ENCODE assay signal across 8 mouse cellular contexts in genomic region chr19:5808955-5809711, GRCm38 (mm10). TPM values are rescaled to one million over a fixed set of nuclear protein-coding genes. Genes with fewer than 3 reads are reported as not detected.
DNase-seq lines count a peak whose midpoint lies in the region; ATAC-seq and TF ChIP-seq lines count a peak whose summit lies in the region.
"Had no signal": no experiment of that assay in that cellular context is flagged by ENCODE, and none has a peak within 500 bp of the region (broad histone marks: within the 10 kb centered on the region; RNA-seq: fewer than 3 reads in every experiment).

No protein-coding gene starts in this region.

- peak in 1 of 2 experiments; percentile 8 for DNase-seq in layer of hippocampus, adult 2 months (ENCODE audit: low spot score in 2 of 2)
- DNase-seq in layer of hippocampus, adult 8-10 months (ENCODE audit: low spot score in 2 of 2) = no peak
- DNase-seq in hindbrain, embryonic 14.5 days (ENCODE audit: low spot score) = no peak
- DNase-seq in adrenal gland, postnatal 10 days = no peak
- DNase-seq: right cerebral cortex, adult 18-20 months had no signal

- peaks cover 21% of the 10 kb centered on the region for H3K79me2 ChIP-seq in myocyte (ENCODE audit: control insufficient read depth, insufficient read depth)

- ATAC-seq in hindbrain, embryonic 14.5 days (ENCODE audit: low FRiP score) = no peak
- ATAC-seq in granulocyte monocyte progenitor cell, adult 5-6 weeks (replicated peaks; ENCODE audit: poor library complexity, severe bottlenecking) = no peak

- no peak overlapping the region for H3ac ChIP-seq in myocyte (ENCODE audit: control insufficient read depth, insufficient read length)

- H3K4me3 ChIP-seq in layer of hippocampus, adult 2 months = no peak overlapping the region
- no peak overlapping the region for H3K4me3 ChIP-seq in cortical plate, adult 2 months (ENCODE audit: insufficient read depth, low read length)
- H3K4me3 ChIP-seq in hindbrain, embryonic 14.5 days (replicated peaks; ENCODE audit: low read length) = no peak overlapping the region
- peak overlapping the region; percentile 16 for H3K4me3 ChIP-seq in myocyte

- no peaks in the 10 kb centered on the region for H3K9me3 ChIP-seq in hindbrain, embryonic 14.5 days (ENCODE audit: control insufficient read depth, low read length)

- no peaks in the 10 kb centered on the region for H3K27me3 ChIP-seq in hindbrain, embryonic 14.5 days (ENCODE audit: control insufficient read depth, insufficient read depth, low read length)
- H3K27me3 ChIP-seq in myocyte (ENCODE audit: control insufficient read depth, insufficient read depth, insufficient read length) = no peaks in the 10 kb centered on the region

- TF ChIP-seq POLR2A in cortical plate, adult 2 months (IDR thresholded peaks at IDR 0.05; ENCODE audit: extremely low read depth, insufficient read depth, low read length) = no peak
- TF ChIP-seq POLR2A in myocyte (IDR thresholded peaks at IDR 0.05; ENCODE audit: insufficient read length, low read depth) = no peak

- no peak for TF ChIP-seq CTCF in layer of hippocampus, adult 2 months (conservative IDR thresholded peaks at IDR 0.05)
- no peak for TF ChIP-seq CTCF in cortical plate, adult 2 months (IDR thresholded peaks at IDR 0.05; ENCODE audit: extremely low read depth, insufficient read depth, low read length)

- H3K4me2 ChIP-seq in hindbrain, embryonic 14.5 days (replicated peaks) = no peak overlapping the region
- H3K4me2 ChIP-seq in myocyte (ENCODE audit: low read depth) = peak overlapping the region; percentile 99

- H3K9ac ChIP-seq in hindbrain, embryonic 14.5 days = peak overlapping the region; percentile 2; the same call in 1 of the 2 replicates

- H3K4me1 ChIP-seq in cortical plate, adult 2 months (ENCODE audit: control insufficient read depth, insufficient read depth, low read length) = peaks cover 38% of the 10 kb centered on the region
- peaks cover 63% of the 10 kb centered on the region for H3K4me1 ChIP-seq in hindbrain, embryonic 14.5 days (replicated peaks; ENCODE audit: control insufficient read depth, insufficient read depth, low read length)

- no peaks in the 10 kb centered on the region for H3K36me3 ChIP-seq in hindbrain, embryonic 14.5 days (replicated peaks; ENCODE audit: control insufficient read depth, insufficient read depth)
- no peaks in the 10 kb centered on the region for H3K36me3 ChIP-seq in myocyte (ENCODE audit: control insufficient read depth, insufficient read depth)

- 63% methylated on average over 14 of the region's 14 CpGs for WGBS in hindbrain, embryonic 14.5 days

- H3K27ac ChIP-seq in layer of hippocampus, adult 2 months = peak overlapping the region; percentile 100
- peak overlapping the region; percentile 99 for H3K27ac ChIP-seq in cortical plate, adult 2 months (ENCODE audit: insufficient read depth, low read length)
- peak overlapping the region; percentile 96 for H3K27ac ChIP-seq in hindbrain, embryonic 14.5 days

TF ChIP-seq in myocyte, 11 proteins besides CTCF, POLR2A, EP300 and RAD21:
- no peak for TF ChIP-seq CEBPB (IDR thresholded peaks at IDR 0.05; ENCODE audit: insufficient read depth, poor library complexity, severe bottlenecking)
- peak in 2 of 3 experiments; percentile 77 to 83 for TF ChIP-seq MYOD1 (IDR thresholded peaks at IDR 0.05; ENCODE audit: control insufficient read depth in 1 of 3, insufficient read length in 2 of 3, low read depth in 2 of 3)
- TF ChIP-seq MYOG (IDR thresholded peaks at IDR 0.05; ENCODE audit: control insufficient read depth in 1 of 3, insufficient read depth in 1 of 3, insufficient read length in 2 of 3, low read depth in 2 of 3) = peak in 2 of 3 experiments; percentile 76 to 77
- no peak for TF ChIP-seq POLR2AphosphoS2 (IDR thresholded peaks at IDR 0.05; ENCODE audit: insufficient read length, low read depth)
- no peak for TF ChIP-seq MAX (IDR thresholded peaks at IDR 0.05; ENCODE audit: low read depth)

RNA-seq across cellular contexts. Expression of gene Scyl1, which starts 37.9 kb away (rescaled TPM):
- total RNA-seq in layer of hippocampus, adult 2 months (2021) = 10 to 100 TPM; 74.1 to 80.9 TPM
- 10 to 100 TPM; 77.7 to 94.4 (median 88.1) TPM for total RNA-seq in layer of hippocampus, adult 8-10 months (2022)
- 120 and 124 TPM in 2 replicates for polyA plus RNA-seq in cortical plate, adult 2 months (2012; rRNA removed)
- 73.5 and 76.7 TPM in 2 replicates for polyA plus RNA-seq in hindbrain, embryonic 14.5 days (2014; fragmentation: Nextera tagmentation; extraction: Ambion mirVana)
- polyA plus RNA-seq in myocyte (2012; fragmentation: generic; extraction: Trizol) = 73.5 TPM
- total RNA-seq in granulocyte monocyte progenitor cell, adult 5-6 weeks (2014; fragmentation: Nextera tagmentation) = 40.9 and 47.7 TPM in 2 replicates
- total RNA-seq in granulocyte monocyte progenitor cell, adult 5-6 weeks (2017) = 22.8 and 23.3 TPM in 2 replicates
- 10 to 100 TPM; 86.7 to 96.5 TPM for total RNA-seq in adrenal gland, postnatal 10 days (2021)
